Mouse (Mus musculus): ENCODE results near the gene Nfia.

The Nfia gene

DNA sequence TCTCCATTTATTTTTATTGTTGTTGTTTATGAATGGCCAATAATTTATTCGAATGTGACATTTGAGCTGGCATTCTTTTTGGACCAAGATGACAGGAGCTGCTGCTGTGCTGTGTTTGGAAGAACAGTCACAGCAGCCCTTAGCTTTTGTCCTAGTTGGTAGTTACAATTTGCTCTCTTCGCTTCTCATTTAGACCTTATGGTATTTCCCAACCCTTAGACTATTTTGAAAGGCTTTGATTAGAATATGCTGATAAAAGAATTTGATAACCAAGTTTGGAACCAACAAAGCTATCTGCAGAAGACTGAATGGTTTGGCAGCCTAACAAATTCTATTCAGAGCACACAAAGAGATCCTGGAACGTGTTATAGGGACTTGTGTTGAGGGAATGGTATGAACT lies 46.0 kb downstream of the Nfia start:
- DNase-seq: no peak

DNA sequence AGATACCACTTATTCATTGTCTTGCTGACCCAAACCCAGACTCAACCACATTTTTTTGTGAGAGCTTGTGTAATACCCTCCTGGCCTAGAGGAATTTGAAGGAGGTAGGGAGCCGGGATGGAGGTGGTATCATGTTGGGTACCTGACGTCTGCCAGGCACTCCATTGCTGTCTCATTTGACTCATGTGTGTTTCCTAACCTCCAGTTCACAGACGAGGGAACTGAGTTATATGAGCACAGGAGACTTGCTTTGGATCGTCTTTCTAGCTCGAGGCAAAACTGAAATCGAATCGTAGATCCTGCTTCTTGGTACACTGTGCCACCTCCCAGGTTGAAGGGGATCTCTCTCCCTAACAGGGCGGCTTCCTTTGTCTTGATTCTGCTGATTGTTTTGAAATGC lies 46.6 kb downstream of the Nfia start:
- DNase-seq: no peak

DNA sequence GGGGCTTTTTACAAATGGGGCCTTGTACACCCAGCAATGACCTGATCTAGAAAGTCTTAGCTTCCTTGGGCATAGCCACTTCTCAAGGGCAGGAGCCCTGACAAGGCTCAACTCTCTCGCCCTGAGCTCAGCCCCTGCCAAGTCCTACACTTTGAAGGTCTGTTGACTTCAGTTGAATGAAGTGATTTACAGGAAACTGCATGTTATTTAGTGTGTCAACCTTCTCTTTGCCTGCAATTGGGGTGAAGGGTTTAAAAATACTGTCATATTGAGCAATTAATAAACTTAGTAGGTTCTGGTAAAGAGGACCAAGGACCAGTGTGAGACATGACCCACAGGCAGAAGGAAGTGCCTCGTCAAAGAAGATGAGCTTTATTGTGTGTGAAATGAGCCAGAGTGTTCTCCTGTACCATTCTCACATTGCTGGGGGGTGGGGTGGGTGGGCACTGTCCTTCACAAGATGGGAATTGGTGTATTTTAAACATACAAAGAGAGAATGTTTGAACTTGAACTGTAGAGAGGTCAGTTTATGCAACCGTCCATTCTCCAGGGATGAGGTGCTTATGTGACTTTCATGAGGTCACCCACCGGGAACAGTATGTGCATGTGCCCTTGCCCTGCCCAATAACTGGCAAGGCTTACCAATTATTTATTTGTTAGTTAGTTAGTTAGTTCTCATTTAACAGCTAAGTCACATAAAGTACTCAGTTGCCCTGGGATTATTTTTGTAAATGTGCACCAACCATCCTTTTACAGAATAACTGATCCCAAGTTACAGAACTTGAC lies 48.1 kb downstream of the Nfia start:
- DNase-seq: no peak

DNA sequence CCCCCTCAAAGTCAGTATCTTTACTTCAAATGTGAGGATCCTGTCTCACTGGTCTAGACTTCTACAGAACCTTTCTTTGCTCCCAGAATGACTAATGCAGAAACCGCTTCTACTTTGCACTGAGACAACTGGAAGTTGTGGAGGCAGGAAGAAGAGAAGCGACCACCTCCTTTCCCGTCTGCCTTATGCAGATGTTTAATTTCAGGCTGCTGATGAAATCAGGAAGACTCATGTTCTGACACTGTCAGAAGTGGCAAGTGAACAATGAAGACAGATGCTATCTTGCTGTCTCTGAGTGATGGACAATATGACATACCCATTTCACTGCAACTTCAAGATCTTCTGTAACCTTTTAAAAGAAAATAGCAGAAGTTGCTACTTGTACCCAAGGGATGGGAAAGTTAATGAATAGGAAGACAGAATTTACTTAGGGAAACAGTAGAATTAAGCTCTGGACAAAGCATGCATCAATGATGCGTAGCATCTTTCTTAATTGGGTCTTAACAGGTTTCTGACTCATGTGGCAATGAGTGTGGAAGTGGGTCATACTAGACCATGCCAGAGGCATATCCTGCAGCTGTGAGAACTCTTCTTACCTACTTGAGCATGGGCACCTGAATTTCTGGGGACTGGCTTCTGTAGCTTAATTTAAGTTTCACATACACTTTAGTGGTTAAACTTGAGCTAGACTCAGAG lies 49.2 kb downstream of the Nfia start:
- no peak for DNase-seq

DNA sequence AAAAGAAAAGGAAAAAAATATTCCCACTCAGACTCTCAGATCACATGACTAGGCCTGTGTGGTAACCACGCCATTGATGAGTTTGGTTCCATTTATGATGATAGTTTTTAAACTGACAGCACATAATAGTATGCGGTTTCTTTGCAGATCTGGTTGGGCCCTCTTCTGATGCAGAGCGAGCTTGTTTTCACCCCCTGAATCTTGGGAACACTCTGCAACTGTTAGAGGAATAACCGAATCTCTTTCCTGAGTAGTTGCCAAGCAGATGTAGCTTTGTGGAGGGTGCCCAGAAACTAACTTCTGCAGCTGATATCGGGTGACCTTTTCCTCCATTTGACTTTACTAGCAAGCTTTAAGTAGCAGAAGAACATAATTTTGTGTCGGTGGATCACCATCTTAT lies 51.0 kb downstream of the Nfia start:
- no peak for DNase-seq

DNA sequence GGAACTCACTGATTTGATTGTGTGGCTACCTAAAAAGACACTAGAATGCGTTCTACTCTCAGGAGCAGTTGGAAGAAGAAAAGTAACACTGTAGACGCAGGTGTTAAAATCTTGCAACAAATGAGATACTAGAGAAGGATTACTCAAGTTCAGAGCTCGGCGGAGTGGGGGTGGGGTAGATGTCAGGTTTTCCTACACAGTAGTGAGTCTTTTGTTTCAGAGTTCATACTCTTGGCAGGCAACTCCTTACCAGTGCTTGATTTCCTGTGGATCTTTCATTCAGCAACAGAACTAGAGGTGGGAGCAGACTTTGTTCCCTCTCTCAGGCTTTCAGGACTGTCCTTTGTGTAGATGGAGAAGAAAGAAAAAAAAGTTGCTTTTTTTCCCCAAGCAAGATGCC lies 51.9 kb downstream of the Nfia start:
- no peak for DNase-seq

DNA sequence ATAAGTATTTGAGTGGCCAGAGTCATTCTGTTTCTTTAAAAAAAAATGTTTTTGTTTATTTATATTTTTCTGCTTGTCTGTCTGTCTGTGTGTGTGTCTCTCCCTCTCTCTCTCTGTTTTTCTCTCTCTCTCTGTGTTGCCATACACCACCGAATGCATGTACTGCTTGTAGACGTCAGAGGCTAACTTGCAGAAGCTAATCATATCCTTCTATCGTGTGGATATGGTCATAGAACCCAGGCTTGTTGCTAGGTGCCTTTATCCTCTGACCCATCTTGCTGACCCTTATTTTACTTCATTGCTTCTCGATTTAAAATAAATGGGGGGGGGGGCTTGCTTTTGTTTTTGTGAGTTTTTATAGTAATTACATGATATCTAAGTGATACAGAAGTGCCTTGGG lies 52.9 kb downstream of the Nfia start:
- DNase-seq: no peak

DNA sequence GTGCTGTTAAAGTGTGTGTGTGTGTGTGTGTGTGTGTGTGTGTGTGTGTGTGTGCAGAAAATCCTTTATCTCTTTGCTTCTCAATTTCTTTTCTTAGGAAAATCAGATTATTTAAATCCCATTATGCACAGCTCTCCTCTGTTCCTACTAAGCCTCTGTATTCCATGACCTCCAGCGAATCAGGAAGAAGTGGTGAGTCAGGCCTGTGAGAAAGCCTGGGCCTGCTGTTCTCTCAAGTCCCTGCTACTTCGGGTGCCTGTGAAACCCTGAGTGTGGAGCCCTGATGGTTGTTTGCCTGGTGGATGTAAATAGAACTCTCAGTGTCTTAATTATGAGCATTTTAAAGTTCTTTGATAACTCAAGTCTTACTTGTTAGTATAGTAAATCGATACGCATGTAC lies 53.3 kb downstream of the Nfia start:
- no peak for DNase-seq

DNA sequence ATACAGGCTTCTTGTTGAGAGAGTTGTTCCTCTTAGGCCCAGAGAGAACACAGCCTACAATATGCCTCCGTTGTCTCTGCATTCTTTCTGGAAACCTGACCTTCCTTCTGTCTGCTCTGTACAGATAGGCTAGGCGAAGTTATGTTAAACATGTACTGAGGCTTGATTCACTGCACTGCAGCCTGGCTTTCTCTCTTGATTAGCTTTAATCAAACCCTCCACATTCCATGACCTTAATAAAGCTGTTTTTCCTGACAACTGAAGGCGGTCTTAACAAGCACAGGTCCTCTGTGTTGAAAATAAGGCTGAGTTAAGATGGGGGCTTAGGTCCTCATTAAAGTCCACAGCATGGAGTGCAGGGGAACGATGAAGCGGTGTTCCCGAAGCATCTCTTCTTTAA lies 54.6 kb downstream of the Nfia start:
- no peak for DNase-seq

DNA sequence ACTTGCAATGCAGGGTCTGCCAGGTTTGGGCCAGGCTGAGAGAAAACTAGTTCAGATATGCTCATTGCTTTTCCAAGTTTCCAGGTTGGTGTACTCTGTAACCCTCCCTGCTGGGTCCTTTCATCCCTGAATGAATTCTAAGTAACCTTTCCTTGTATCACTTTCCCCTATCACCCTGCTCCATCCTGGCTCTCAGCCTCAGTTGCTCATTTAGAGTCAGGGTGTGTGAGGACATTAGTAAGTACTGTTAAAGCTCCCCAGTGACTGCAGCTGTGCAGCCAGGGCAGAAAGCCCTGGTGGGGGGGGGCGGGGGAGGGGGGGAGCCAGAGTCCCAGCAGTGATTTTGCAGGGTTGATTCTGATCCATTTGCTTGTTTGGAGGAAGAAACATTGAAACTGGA lies 56.0 kb downstream of the Nfia start:
- no peak for DNase-seq

DNA sequence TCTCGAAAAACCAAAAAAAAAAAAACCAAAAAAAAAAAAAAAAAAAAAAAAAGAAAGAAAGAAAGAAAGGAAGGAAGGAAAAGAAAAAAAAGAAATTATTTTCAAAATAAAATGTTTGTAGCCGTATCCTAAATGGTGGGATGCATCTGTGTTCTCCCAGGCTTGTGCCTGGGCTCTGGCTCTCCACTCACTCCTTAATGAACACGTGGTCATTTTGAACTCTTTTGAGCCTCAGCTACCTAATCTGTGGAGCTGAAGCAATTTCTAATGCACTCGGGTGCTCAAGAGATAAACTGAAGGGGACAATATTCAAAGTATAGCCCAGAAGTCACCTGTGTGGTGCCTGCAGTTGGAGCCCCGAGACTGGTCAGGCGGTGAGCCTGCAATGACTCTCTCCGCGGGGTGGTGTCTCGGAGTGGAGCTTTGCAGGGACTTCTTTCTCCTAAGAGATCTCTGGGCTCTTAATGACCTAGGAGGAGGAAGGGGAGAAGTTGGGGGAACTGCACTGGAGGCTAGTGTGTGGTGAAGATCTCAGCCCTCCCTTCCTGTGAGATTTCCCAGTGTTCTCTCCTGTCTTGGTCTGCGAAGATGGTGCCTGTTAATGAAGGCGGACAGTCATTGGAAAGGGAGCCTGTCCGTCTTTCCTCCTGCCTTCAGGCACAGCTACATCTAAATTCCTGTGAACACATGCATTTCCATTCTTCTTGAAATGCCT lies 57.0 kb downstream of the Nfia start:
- no peak for DNase-seq

DNA sequence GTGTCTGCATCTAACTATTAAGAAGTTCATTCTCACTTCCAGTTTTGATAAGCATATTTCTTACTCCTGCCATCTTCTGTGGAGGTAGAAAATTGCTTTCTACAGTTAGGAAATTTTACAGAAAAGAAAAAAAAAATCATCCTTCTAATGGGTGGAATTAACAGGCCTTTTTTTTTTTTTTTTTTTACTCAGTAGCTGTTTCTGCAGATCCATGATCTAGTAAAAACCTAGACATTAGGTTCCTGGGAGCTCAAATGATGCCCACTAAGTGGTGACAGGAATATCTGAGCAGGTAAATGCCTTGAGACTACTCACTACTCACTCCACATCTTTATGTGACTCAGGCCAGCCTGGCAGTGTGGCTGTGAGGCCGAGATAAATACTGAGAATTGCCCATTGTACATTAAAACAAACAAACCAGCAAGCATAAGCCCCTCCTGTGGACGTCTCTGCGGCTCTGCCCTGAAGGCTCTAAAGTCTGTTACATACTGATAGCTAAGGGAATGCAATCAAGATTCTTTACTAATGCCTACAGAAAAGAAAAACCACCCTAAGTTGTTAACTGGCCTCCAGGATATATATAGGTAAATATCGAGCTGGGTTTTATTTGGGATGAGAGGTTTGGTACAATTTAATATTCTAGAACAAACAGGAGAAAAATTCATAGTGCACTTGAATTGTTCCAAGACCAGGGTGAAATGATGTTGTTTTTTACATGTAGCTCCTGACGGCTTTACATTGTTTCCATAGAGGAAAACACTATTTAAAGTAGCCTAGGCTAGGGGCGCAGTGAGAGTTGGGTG lies 57.7 kb downstream of the Nfia start:
- DNase-seq: no peak

DNA sequence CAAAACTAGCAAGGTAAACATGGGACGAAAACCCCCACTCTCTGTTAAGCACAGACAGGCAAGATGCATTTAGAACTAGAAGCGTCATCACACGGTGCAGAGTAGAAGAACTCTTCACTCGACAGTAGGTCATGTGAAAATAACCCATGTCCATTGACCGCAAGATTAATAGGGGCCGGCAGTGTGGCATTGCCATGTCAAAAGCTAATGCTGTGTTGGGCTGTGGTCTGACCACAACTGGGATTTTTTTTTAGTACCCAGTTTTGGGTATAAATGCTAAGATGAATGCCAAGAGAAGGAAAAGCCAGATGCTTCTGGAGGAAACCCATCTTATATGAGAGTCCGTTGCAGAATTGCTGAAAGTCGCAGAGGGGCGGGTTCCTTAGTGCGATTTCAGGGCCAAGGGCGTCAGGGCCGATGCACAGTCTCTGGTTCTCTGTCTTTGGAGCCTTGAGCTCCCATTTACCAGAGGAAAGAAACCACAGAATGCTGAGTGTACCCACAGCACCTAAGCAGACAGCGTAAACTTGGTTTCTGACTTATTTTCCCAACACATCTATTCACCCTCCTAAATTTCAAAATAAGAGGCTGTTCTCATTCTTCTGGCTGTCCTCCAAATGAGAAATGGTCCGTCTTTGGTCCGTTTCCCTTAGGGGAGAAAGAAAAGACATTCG lies 58.5 kb downstream of the Nfia start:
- no peak for DNase-seq

DNA sequence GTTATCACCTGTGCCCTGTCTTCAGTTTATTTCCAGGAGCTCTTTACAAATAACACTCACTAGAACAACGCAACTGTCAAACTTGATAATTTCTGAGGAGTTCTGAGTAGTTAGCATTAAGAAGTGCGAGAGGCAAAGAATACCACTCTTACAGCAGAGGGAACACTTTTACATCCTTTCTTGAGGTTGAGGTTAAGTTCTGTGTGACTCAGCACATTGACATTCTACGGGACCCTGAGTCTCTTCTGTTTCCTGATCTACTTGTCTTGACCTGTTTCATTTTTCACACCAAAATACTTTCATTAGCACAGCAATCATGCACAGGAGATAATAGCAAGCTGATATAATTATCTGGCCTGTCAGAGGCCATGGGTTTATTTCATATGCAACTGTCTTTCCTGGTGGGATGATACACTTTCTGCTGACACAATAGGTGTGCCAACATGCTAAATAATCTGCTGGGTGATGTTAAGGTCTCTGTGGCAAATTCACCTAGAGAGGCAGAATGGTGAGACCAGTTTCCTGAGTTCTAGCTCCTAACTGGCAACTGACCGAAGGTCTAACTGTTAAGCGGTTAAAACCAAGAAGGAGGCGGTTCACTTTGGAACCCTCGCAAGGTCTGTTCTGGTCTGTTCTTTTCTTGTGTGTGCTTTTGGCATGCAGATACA lies 59.2 kb downstream of the Nfia start:
- no peak for DNase-seq

DNA sequence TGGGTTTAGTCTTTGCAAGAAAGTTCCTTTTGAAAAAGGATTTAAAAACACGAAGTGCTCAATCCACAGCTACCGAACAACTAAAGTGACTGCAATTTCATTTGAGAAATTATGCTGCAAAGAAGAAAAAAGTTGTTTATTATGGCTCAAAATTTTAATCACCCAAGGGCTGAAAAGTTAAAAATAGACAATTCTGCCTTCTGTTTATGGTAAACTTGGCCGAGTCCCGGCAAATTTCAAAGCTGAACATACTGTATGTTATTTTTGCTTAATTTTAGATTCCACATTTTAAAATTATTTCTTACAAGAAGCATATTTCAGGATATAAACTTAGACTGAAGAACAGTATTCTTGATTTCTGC lies 59.7 kb downstream of the Nfia start:
- DNase-seq: no peak

DNA sequence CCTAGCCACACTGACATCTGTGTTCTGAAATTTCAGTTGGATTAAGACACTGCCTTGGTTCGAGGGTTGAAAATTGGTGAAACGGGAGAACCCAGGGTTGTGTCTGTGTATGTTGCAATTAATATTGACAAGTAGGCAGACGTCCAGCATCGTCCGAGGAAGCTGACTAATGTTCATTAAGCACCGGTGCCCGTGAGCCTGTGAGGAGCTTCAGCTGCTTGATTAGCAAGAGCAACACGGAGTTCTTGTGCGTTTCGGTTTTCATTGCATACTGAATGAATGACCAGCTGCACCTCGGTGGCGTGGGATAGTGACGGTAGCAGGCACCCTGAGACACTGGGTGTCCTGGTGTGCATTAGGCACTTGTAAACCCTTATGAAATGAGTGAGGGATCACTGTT lies 64.3 kb downstream of the Nfia start:
- no peak for DNase-seq

DNA sequence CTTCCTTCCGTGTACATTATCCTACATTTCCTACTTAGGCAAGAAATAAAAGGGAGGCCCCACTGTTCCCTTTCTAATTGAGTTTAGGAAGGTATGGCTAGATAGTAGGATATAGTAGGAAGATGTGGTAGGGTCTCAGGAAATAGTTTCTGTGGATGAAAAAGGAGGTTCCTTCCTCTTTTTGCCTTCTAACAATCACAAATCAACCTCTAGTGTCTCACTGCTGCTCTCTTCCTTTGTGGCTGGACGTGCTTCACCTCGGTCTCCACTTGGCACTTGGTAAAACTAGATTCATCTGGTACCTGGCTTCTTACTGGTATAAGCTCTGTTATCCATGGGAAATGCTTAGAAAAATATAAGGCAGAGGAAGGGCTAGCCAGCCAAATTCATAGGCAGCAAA lies 65.2 kb downstream of the Nfia start:
- DNase-seq: no peak

DNA sequence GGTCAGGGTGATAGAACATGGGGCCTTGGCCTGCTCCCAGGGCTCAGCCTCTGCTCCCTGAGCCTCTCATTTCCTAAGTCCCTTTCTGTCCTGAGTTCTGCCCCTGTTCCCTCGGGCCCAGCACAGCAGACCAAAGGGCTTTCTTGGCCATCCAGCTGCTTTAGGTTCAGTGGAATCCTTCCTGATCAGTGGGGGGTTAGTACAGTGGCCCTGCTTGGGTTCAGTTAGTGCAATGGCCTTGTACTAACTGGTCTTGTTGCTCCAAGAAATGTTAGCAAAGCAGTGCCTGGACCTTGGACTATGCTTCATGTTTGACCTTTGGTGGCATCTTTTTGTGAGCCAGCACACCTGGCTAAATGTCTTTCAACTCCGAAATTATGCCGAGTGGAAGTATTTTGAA lies 66.1 kb downstream of the Nfia start:
- no peak for DNase-seq

DNA sequence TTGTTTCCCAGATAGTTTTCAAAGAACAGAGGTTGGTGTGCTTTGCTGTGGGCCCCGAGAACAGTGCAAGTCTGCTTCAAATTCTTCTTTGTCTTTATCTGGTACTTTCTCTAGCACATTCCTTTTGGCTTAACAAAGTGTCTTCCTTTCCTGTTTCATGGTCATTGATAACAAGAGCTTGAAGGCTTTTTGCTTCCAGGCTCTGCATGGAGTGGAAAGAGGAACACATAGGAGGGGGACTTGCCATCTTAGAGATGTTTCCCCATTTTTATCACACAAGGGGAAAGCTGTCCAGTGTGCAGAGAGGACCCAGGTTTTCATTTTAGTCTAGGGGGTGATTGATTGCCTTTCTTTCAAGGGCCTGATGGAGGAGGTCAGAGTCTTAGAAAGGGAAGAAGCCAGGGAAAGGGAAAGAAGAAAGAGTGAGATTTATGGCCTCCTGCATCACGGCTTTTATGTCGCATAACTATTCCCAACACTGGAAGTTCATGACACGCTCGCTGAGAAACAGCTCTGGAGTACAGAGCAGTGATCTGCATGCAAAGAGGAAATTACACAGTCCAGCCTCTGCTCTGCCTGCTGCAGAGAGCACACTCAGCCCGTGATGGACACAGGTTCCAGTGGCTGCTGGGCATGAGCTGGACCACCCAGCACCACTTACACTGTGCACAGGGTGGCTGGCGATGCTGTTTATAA lies 67.0 kb downstream of the Nfia start:
- no peak for DNase-seq

DNA sequence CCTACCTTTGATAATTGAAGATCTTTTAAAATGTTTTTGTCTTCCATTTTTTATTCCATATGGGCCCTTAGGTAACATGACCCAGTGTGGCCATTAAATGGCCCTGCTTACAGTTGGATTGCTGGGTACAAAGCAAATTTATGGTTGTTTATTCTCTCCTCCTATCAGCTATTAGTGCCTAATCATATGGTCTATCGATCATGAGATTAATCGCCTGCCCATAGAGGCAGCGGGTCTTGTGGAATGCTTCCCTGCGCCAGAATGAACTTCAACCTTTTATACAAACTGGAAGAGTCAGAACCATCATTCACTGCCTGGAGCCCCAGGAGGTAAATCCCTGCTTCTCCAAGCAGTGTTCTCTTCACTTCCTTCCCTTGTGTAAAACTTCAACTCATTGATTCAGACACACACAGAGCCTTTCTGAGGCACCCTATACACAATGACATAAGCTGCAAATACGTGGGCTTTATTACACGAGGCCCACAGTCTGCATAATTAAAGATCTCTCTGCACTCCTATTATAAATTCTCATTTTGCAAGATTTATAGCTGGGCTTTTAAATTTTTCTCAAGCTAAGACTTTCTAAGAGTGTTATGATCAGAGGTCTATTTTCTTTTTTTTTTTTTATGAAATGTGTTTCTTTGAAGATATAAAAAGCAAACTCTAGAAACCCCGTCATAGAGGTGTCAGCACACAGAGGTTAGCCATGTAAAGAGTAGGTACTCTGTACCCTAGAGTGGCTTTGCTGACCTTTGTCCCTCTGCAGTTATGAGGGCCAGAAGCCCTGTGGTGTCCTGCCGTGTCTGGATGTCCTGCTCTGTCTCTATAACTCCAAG lies 67.9 kb downstream of the Nfia start:
- DNase-seq: no peak
